Mouse (Mus musculus): ENCODE data around the gene Brf1. TPM values are rescaled to one million over a fixed set of nuclear protein-coding genes. Genes with fewer than 3 reads are reported as not detected.

Brf1 gene
- polyA plus RNA-seq, 1 experiment from 2014 or later: 60.9 TPM

DNA sequence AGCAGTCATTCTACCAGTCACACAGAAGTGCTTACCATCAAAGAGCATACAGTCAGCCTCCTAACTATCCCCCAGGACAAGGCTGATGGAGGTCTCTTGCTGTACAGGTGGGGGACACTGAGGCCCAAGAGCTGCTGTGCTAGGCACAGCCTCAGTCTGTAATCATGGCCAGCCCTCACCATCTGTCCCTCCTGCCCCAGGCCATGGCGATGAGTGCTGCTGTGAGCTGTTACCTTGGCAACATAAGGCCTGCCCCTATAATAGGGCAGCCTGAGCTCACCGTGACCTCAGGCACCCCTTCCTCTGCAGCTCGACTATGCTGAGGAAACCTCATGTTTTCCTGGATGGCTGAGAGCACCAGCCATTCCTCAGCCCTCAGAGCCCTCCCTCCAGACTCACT, 78.0 kb downstream of the Brf1 start:
- 12% methylated on average over 3 of the region's 3 CpGs for WGBS
- Histone ChIP-seq H3K27ac (replicated peaks) (peak overlapping the region; percentile 20; the same call in 1 of the 2 replicates), H3K4me3 (no peak overlapping the region)

DNA sequence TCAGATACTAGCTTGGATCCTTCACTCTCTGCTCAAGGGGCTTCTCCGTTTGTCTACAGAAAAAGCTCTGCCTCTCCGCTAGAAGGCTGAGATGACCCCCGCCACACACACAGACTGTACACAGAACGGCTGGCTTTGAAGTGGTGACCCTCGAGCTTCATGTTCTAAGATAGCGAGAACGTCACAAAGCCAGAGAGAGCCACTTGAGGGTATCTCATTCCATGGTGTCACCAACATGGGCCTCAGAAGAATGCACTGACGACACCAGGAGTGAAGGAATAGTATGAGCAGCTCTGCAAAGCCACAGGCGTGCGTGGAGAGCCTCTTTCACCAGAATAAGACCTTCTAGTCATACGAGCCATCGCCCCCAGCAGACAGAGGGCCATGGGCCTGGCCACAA, 79.0 kb downstream of the Brf1 start:
- Histone ChIP-seq H3K4me1 (peaks cover 67% of the 10 kb centered on the region), H3K9me3 (no peaks in the 10 kb centered on the region), H3K36me3 (replicated peaks) (peaks cover 21% of the 10 kb centered on the region), H3K4me3 (no peak overlapping the region), H3K27me3 (replicated peaks; ENCODE audit: low read depth, poor library complexity, severe bottlenecking) (peaks cover 28% of the 10 kb centered on the region), H3K27ac (replicated peaks) (0 out of 2 replicates have a peak overlapping the region, but pooled peaks have one; percentile 21)
- no peak for DNase-seq (ENCODE audit: low spot score)
- 83% methylated on average over 12 of the region's 12 CpGs for WGBS

More for the DNA sequence above, 78.0 kb downstream of the Brf1 start:
- Histone ChIP-seq H3K4me1 (peaks cover 77% of the 10 kb centered on the region), H3K27me3 (replicated peaks; ENCODE audit: low read depth, poor library complexity, severe bottlenecking) (peaks cover 38% of the 10 kb centered on the region), H3K9me3 (no peaks in the 10 kb centered on the region), H3K36me3 (replicated peaks) (peaks cover 16% of the 10 kb centered on the region)
- peak; percentile 62 for DNase-seq (ENCODE audit: low spot score)

DNA sequence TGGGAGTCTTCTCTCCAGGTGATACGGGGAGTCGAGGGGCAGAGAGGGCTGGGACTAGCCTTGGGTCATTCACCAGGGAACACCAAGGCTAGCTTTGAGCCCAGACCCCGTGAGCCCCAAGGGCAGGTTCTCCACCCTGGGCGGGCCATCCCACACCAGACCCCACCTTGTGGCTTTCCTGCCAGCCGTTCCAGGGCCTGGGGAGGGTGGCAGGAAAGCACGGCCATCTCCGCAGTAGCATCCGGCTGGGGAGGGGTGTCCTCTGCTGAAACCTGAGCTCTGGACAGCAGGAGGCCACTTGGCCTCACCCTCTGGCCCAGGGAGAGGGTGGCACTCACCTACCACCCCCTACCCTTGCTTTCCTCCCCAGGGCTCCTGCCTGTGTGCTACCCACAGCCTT, 82.6 kb downstream of the Brf1 start:
- peaks cover 35% of the 10 kb centered on the region for H3K36me3 ChIP-seq (replicated peaks)
- H3K27ac ChIP-seq (replicated peaks): 0 out of 2 replicates have a peak overlapping the region, but pooled peaks have one; percentile 20

DNA sequence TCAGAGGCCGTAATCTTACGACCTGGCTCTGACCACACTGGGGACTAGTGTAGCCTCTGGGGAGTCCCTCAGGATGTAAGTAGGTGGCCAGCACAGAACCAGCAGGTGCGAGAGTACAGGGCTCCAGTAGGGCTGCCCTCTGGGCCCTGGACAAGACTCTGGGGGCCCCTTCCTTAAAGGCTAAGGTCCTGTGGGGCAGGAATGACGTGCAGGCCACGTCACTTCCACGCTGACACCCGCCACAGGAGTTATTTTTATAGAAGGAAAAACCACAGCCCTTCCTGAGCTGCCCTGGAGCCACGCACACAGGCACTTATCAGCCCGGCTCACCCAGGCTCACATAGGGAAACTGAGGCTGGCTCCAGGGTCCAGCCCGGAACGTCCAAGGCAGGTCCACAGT, 83.0 kb downstream of the Brf1 start:
- Histone ChIP-seq H3K27me3 (replicated peaks; ENCODE audit: low read depth, poor library complexity, severe bottlenecking) (0 out of 2 replicates have a peak, but pooled peaks cover 4% of the 10 kb centered on the region), H3K36me3 (replicated peaks) (peaks cover 39% of the 10 kb centered on the region), H3K9me3 (no peaks in the 10 kb centered on the region), H3K4me1 (peaks cover 59% of the 10 kb centered on the region), H3K4me3 (no peak overlapping the region), H3K27ac (replicated peaks) (0 out of 2 replicates have a peak overlapping the region, but pooled peaks have one; percentile 20)
- no peak for DNase-seq (ENCODE audit: low spot score)
- 77% methylated on average over 11 of the region's 11 CpGs for WGBS

More for the DNA sequence above, 82.6 kb downstream of the Brf1 start:
- no peak for DNase-seq (ENCODE audit: low spot score)
- WGBS: 49% methylated on average over 8 of the region's 8 CpGs
- no peak overlapping the region for H3K4me3 ChIP-seq
- H3K9me3 ChIP-seq: no peaks in the 10 kb centered on the region
- H3K4me1 ChIP-seq: peaks cover 64% of the 10 kb centered on the region
- 0 out of 2 replicates have a peak, but pooled peaks cover 4% of the 10 kb centered on the region for H3K27me3 ChIP-seq (replicated peaks; ENCODE audit: low read depth, poor library complexity, severe bottlenecking)

DNA sequence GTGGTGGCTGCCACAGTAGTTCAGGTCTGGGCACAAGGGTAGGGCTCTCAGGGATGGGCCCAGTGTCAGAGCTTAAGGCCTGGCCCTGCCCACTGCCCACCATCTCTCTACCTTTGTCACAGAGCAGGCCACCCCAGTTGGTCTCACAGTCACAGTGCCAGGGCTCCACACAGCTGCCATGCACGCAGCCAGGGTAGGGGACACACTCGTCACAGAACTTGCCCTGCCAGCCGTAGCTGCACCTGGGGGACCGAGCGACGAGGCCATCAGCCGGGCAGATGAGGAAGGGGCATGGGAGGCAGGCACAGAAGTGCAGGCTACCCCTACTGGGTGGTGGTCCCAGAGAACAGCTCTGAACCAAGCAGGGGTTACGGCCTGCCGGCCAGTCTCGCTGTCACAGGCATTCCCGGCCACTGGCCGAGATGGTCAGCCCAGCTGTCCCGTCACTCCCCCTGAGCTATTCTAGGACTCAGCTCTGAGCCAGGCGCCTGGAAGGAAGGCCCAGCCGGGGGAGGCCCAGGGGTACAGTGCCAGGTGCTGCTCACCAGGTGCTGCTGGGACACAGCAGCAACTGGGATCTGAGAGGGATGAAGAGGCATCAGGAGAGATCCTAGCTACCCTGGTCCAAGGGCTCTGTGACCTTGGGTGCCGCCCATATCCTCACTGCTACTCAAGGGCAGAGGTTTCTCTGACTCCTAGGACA, 83.7 kb downstream of the Brf1 start:
- Histone ChIP-seq H3K27me3 (replicated peaks; ENCODE audit: low read depth, poor library complexity, severe bottlenecking) (0 out of 2 replicates have a peak, but pooled peaks cover 4% of the 10 kb centered on the region), H3K36me3 (replicated peaks) (peaks cover 45% of the 10 kb centered on the region), H3K4me3 (no peak overlapping the region), H3K27ac (replicated peaks) (no peak overlapping the region; the same call in 1 of the 2 replicates), H3K9me3 (no peaks in the 10 kb centered on the region), H3K4me1 (peaks cover 53% of the 10 kb centered on the region)
- DNase-seq (ENCODE audit: low spot score): no peak
- WGBS: 87% methylated on average over 16 of the region's 16 CpGs

DNA sequence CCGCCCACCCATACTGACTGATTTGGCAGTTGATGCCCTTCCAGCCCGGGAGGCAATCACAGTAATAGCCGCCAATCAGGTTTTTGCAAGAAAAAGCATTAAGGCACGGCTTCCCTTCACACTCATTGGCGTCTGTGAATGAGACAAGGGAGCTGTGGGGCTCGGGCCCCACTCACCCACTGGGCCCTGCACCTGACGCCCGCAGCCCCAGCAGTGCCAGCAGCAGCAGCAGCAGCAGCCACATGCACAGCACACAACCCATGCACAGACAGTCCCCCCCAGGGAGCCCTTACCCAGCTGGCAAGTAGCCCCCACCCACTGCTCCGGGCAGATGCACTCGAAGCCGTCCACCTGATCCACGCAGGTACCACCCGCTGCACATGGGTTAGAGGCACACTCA, 84.9 kb downstream of the Brf1 start:
- Histone ChIP-seq H3K27ac (replicated peaks) (no peak overlapping the region), H3K36me3 (replicated peaks) (peaks cover 57% of the 10 kb centered on the region), H3K27me3 (replicated peaks; ENCODE audit: low read depth, poor library complexity, severe bottlenecking) (0 out of 2 replicates have a peak, but pooled peaks cover 4% of the 10 kb centered on the region), H3K4me1 (peaks cover 43% of the 10 kb centered on the region), H3K9me3 (no peaks in the 10 kb centered on the region), H3K4me3 (no peak overlapping the region)
- no peak for DNase-seq (ENCODE audit: low spot score)
- WGBS: 87% methylated on average over 13 of the region's 13 CpGs

DNA sequence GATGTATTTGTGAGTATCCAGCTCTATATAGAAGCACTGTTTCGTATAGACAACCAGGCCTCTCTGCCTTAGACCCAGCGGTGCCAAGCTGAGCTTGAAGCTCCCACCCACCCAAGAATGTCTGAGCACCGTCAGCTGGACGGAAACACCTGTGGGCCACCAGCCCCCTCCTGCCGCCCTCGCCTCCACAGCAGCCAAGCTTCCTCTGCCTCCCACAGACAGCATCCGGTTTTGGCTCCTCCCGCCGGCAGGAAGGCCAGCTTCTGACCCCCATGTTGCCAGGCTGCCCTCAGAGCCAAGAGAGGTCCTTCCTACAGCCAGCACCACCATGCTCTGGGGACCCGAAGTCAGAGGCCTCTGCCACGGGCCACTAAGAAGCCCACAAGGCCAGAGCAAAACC, 86.0 kb downstream of the Brf1 start:
- no peak for DNase-seq (ENCODE audit: low spot score)
- peaks cover 58% of the 10 kb centered on the region for H3K36me3 ChIP-seq (replicated peaks)
- peaks cover 34% of the 10 kb centered on the region for H3K4me1 ChIP-seq
- no peak overlapping the region for H3K4me3 ChIP-seq
- H3K9me3 ChIP-seq: no peaks in the 10 kb centered on the region
- WGBS: 80% methylated on average over 11 of the region's 11 CpGs
- 0 out of 2 replicates have a peak, but pooled peaks cover 4% of the 10 kb centered on the region for H3K27me3 ChIP-seq (replicated peaks; ENCODE audit: low read depth, poor library complexity, severe bottlenecking)
- H3K27ac ChIP-seq (replicated peaks): no peak overlapping the region

DNA sequence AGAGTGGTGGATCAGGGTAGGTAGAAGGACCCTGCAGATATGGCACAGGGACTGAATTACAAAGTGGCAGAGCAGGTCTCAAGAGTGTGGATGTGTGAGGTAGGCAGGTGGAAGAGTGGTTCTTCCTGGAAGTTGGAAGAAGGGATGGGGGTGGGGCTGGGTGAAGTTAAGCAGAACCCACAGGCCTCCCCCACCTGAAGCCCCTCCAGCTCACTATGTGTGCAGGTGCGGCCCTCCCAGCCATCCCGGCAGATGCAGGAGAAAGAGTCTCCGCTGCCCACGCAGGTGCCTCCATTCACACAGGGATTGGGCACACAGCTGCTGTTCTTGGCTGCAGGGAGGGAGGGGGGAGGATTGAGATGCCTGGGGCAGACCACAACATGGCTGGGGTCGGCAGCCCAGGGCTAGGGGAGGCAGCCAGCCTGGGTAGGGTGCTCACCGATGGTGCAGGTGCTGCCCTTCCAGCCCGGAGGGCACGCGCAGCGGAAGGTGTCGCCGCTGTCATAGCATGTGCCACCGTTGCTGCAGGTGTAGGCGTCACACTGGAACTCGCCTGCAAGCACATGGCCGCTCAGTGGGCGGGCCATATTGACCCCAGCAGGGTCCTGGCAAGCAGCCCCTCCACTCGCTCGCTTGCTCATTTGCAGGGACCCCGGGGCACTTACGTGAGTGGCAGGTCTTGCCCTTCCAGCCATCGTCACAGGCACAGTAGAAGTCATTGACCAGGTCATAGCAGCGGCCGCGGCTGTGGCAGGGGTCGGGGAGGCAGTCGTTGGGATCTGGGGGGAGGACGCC, 87.4 kb downstream of the Brf1 start:
- Histone ChIP-seq H3K9me3 (no peaks in the 10 kb centered on the region), H3K27ac (replicated peaks) (peak overlapping the region; percentile 19; the same call in 1 of the 2 replicates), H3K4me3 (no peak overlapping the region), H3K27me3 (replicated peaks; ENCODE audit: low read depth, poor library complexity, severe bottlenecking) (0 out of 2 replicates have a peak, but pooled peaks cover 3% of the 10 kb centered on the region), H3K4me1 (peaks cover 28% of the 10 kb centered on the region), H3K36me3 (replicated peaks) (peaks cover 71% of the 10 kb centered on the region)
- no peak for DNase-seq (ENCODE audit: low spot score)
- 85% methylated on average over 28 of the region's 28 CpGs for WGBS

DNA sequence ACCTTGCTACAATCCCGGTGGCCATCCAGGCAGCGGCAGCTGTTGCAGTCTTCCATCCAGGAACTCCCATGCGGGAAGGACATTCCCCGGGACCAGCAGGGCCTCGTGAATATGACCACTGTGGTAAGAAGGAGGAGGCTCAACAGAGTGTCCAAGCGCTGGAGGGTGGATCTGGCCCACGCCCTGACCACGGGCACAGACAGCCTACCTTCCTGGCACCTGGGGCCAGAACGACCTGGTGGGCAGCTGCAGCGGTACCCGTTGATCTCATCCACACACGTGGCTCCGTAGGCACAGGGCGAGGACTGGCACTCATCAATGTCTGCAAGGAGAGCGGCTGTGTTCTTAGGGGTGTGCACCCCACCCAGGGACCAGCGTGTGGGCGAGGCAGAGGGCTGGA, 88.8 kb downstream of the Brf1 start:
- Histone ChIP-seq H3K27ac (replicated peaks) (no peak overlapping the region), H3K9me3 (no peaks in the 10 kb centered on the region), H3K27me3 (replicated peaks; ENCODE audit: low read depth, poor library complexity, severe bottlenecking) (no peaks in the 10 kb centered on the region), H3K36me3 (replicated peaks) (peaks cover 65% of the 10 kb centered on the region), H3K4me3 (no peak overlapping the region), H3K4me1 (peaks cover 21% of the 10 kb centered on the region; the same call in 1 of the 2 replicates)
- DNase-seq (ENCODE audit: low spot score): no peak
- WGBS: 93% methylated on average over 17 of the region's 17 CpGs

Small RNA genes within 50 kb of the gene (microRNA-seq; reads per million reads assigned to microRNA genes)
- gene Mir6941: not detected

Other genes starting within 250 kb of the Brf1 start
- gene Pld4, start 240.0 kb downstream of the Brf1 start, polyA plus RNA-seq (2016; fragmentation: Nextera tagmentation; extraction: Ambion mirVana): 3.9 and 4.6 TPM in 2 replicates
- 0.04 and 0.20 TPM in 2 replicates for gene Ahnak2, start 198.0 kb downstream of the Brf1 start, polyA plus RNA-seq (2016; fragmentation: Nextera tagmentation; extraction: Ambion mirVana)
- 9.3 and 10.1 TPM in 2 replicates for gene Clba1, start 191.8 kb downstream of the Brf1 start, polyA plus RNA-seq (2016; fragmentation: Nextera tagmentation; extraction: Ambion mirVana)
- gene Cdca4, start 171.3 kb downstream of the Brf1 start, polyA plus RNA-seq (2016; fragmentation: Nextera tagmentation; extraction: Ambion mirVana): 180 and 183 TPM in 2 replicates
- 0.30 TPM in 1 of 2 replicates, not detected in the other for gene Gpr132, start 132.5 kb downstream of the Brf1 start, polyA plus RNA-seq (2016; fragmentation: Nextera tagmentation; extraction: Ambion mirVana)
- gene Jag2, start 70.9 kb downstream of the Brf1 start, polyA plus RNA-seq (2016; fragmentation: Nextera tagmentation; extraction: Ambion mirVana): 4.8 and 5.3 TPM in 2 replicates
- gene Nudt14, start 58.6 kb downstream of the Brf1 start, polyA plus RNA-seq (2016; fragmentation: Nextera tagmentation; extraction: Ambion mirVana): 78.1 and 83.8 TPM in 2 replicates
- gene Btbd6, start 24.2 kb downstream of the Brf1 start, polyA plus RNA-seq (2016; fragmentation: Nextera tagmentation; extraction: Ambion mirVana): 22.3 and 23.0 TPM in 2 replicates
- gene Pacs2, start 13.8 kb upstream of the Brf1 start, polyA plus RNA-seq (2016; fragmentation: Nextera tagmentation; extraction: Ambion mirVana): 13.7 and 14.3 TPM in 2 replicates
- gene Tex22, start 73.8 kb upstream of the Brf1 start, polyA plus RNA-seq (2016; fragmentation: Nextera tagmentation; extraction: Ambion mirVana): not detected in 2 replicates
- gene Mta1, start 97.6 kb upstream of the Brf1 start, polyA plus RNA-seq (2016; fragmentation: Nextera tagmentation; extraction: Ambion mirVana): 20.3 and 21.0 TPM in 2 replicates
- gene Crip2, start 139.5 kb upstream of the Brf1 start, polyA plus RNA-seq (2016; fragmentation: Nextera tagmentation; extraction: Ambion mirVana): 91.8 and 96.4 TPM in 2 replicates
- gene Crip1, start 145.6 kb upstream of the Brf1 start, polyA plus RNA-seq (2016; fragmentation: Nextera tagmentation; extraction: Ambion mirVana): 53.6 and 57.1 TPM in 2 replicates
- 57.5 and 59.4 TPM in 2 replicates for gene Tedc1, start 155.7 kb upstream of the Brf1 start, polyA plus RNA-seq (2016; fragmentation: Nextera tagmentation; extraction: Ambion mirVana)
- gene Tmem121, start 185.2 kb upstream of the Brf1 start, polyA plus RNA-seq (2016; fragmentation: Nextera tagmentation; extraction: Ambion mirVana): 11.4 and 12.1 TPM in 2 replicates